Mouse (Mus musculus) frontal cortex, adult 2 months (tissue): ENCODE data around the gene Crp. TPM values are rescaled to one million over a fixed set of nuclear protein-coding genes. Genes with fewer than 3 reads are reported as not detected.

ENCODE experiments used
- DNase-seq, 2 experiments: peaks; one replicate each; pipeline ENCODE4 v3.0.0; 2022; ENCODE audit warnings: low spot score in 1 of 2; ENCODE audit errors: extremely low spot score in 1 of 2
- polyA plus RNA-seq: library from polyadenylated mRNA; depleted of rRNA; stranded (reverse); fragments of >200 nt; gene quantifications from 2 replicates; pipeline ENCODE4 v1.2.3, GENCODE M21; 2012; rRNA removed

The Crp gene
- polyA plus RNA-seq, 1 experiment = not detected

DNA sequence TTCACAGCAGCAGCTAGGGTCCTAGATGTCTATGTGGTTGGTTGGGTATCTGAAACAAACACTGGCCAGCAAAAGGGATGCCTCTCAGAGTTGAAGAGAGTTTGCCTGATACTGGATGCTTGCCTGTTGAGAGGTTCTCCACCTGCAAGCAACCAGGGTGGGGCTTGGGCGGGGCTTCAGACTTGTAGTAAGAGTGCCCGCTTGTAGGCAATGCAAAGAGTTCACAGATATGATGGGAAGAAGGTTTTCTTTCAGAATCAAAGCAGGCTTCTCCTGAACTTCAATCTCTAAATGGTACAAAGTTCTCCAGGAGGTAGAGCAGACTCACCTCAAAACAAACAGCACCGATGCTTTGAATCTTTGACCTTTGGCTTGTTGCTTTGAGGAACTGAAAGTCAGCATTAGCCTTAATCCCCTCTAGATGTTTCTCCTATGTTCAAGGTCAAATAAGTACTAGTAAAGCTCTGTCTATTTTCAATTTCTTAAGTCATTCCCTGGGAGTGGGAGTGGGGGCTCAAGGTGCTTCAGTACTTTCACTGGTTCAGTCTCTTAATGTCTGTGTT, 12.0 kb downstream of the Crp start:
- DNase-seq = no peak

GRCm38 (mm10) chr1:172711396-172711795, 13.5 kb downstream of the Crp start:
- no peak for DNase-seq

- no peak for DNase-seq
Measured at GRCm38 (mm10) chr1:172711962-172712361, 14.1 kb downstream of the Crp start.

DNA sequence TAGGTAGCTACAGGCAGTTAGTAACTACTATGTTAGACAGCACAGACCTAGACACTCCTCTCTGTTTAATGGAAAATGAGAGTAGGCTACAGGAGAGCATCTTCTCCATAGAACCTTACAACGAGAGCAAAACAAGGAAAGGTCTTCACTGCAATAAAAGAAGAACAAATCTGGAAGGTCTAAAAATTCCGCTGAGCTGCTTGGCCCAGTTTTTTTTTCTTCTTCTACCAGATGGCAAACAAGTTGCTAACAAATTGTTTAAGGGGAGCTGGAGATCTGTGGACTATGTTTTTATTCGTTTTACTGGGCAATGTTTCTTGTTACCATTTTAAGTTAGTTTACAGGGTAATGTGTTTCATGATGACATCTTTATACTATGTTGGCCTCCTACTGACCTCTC, 53.4 kb downstream of the Crp start:
- DNase-seq = peak; percentile 6 to 35

DNA sequence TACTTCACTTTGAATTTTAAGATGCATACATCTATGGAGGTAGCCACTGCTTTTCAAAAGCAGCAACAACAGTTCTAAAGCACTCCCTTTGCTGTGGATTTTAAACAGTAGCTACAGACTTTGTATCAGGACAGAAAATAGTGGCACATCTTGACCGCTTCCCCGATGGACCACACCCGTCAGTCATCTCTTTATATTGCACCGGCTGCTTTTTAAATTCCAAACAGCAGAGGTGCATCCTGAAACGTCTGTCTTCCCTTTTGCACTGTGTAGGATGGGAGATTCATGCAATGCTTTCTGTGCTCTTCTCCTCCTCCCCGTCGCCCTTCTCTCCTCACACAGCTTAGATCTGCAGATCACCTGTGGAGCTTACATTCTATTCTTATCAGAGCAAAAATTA, 57.3 kb downstream of the Crp start:
- DNase-seq = no peak

DNA sequence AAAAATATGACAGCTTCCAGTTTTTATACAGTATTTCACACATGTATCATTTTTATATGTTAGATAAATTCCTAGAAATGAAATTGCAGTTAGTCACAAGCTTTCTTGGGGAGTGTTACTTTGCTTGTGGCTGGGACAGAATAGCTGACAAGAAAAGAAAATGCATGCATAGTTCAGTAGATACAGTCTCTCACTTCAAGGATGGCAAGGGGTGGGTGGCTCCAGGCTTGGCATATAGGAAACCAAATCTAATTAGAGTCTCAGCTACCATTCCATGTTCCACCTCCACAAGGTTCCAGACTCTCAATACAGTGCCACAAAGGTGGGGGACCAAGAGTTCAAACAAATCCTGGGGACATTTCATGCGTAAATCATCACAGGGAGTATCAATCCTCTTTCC, 61.7 kb downstream of the Crp start:
- peak; percentile 16 to 38 for DNase-seq

DNA sequence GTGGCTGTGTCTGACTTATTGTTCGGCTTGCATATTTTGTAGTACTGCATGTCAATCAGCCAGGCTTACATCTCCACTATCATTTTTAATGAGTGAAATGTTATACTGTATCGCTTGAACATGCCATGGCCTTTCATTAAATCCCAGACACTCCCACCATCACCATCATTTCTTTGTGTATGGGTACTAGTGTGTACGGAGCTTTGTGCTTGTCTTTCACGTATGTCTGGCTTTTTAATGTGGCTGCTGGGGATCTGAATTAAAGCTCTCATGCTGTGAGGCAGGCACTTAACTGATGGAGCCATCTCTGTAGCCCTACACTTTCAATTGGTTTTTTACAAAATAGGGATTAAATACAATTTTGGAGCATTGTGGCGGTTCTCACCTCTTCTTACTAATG, 81.3 kb downstream of the Crp start:
- no peak for DNase-seq

GRCm38 (mm10) chr1:172785322-172785721, 87.5 kb downstream of the Crp start:
- DNase-seq = no peak

GRCm38 (mm10) chr1:172785886-172786285, 88.0 kb downstream of the Crp start:
- DNase-seq = no peak

- DNase-seq = no peak
Measured at GRCm38 (mm10) chr1:172828975-172829374, 131.1 kb downstream of the Crp start.

DNA sequence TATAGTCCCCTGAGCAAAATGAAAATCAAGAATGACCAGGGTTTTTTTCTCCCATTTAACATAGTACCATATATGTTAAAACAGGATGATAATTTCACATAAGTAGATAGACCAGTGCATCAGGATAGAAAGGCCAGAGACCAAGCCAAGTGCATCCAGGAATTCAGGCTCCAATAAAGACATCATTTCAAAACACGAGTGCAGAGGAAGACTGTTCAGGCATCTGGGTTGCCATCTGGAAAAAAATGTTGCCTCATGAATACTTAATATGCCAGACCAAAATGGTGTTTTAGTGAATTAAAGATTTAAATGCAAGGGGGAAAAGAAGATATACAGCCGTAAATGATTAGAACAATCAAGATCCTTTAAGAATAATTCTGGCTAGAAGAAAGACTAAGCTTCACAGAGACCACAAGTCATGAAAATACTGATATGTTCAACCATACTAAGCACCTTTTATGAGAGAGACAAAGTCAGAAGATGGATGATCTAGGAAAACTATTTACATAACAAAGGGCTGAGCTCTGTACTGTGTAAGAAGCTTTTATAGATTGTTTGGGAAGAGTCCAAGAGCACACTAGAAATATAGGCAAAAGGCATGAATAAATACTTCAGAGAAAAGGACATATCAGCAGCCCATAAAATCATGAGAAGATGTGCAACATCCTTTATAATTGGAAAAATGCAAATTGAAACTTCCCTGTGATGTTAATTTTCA, 149.3 kb downstream of the Crp start:
- DNase-seq = no peak

DNA sequence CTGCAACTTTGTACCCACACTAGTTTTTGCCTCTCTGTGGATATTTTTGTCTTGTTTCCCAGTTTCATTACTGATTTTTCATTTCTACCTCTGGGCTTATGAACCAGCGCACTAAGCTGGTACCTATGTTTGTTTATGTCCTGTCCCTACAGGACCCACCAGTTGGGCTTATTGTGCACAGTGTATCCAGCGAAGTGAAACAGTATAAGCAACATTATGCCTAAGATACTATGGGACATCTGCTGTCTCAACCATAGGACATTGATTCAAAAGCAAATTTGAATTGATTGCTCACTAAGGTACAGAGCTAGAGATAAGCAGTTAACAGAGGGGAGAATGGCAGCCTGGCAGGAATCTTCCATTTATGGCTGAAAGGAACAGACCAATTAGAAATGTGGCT, 150.3 kb downstream of the Crp start:
- no peak for DNase-seq

DNA sequence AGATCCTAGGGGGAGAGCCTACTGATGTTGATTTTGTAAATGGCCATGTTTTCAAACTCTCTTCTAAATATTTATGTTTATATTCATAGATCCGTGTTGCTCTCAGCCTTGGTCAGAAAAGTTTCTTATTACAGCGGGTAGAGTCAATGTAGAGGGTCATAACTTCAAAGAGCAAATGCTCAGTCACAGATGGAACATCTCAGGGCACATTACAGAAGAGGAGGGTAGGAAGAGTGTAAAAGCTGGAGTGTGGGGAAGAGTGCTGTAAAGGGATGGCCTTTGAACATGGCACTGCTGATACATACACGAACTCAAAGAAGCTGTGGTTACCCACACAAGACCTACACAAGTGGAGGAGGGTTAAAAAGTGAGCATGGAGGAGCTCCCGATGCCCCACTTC, 177.4 kb downstream of the Crp start:
- no peak for DNase-seq

- no peak for DNase-seq
Measured at GRCm38 (mm10) chr1:172876675-172877074, 178.8 kb downstream of the Crp start.

Other genes starting within 250 kb of the Crp start
- 1.1 and 1.8 TPM in 2 replicates for gene Slamf9, start 222.7 kb upstream of the Crp start, polyA plus RNA-seq
- 13.3 and 16.3 TPM in 2 replicates for gene Igsf9, start 216.3 kb upstream of the Crp start, polyA plus RNA-seq
- gene Tagln2, start 198.0 kb upstream of the Crp start, polyA plus RNA-seq = 19.1 and 19.9 TPM in 2 replicates
- 3.4 and 4.5 TPM in 2 replicates for gene Cfap45, start 177.3 kb upstream of the Crp start, polyA plus RNA-seq
- 0.90 and 0.97 TPM in 2 replicates for gene Vsig8, start 142.1 kb upstream of the Crp start, polyA plus RNA-seq
- 0.28 and 0.44 TPM in 2 replicates for gene Slamf8, start 107.5 kb upstream of the Crp start, polyA plus RNA-seq
- gene Fcrl6, start 95.5 kb upstream of the Crp start, polyA plus RNA-seq = 0.06 and 0.13 TPM in 2 replicates
- gene Dusp23, start 65.1 kb upstream of the Crp start, polyA plus RNA-seq = 14.7 and 15.8 TPM in 2 replicates
- gene Apcs, start 197.0 kb downstream of the Crp start, polyA plus RNA-seq = not detected in 2 replicates